Mouse (Mus musculus) cerebellum, postnatal 14 days (tissue): ENCODE measurements around the gene Clstn1.

Experiments
- DNase-seq, 2 experiments: peaks; one replicate each; pipeline ENCODE4 v3.0.0; 2021; ENCODE audit warnings: mixed read lengths in 2 of 2

The Clstn1 gene

DNA sequence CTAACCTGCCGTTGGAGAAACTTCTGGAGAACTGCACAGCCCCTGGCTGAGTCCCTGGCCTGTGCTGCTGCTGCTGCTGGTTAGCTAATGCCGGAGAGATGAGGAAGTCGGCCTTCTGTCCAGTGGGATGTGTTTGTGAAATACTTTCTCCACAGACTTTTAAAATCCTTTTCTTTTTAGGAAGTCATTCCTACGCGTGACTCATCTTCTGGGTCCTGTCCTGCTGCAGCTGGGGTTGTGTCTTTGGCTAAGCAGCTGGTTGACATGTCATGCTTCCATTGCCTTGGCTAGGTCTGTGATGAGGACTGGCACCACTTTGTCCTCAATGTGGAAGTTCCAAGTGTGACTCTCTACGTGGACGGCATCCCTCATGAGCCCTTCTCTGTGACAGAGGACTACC, 51.7 kb downstream of the Clstn1 start:
- no peak for DNase-seq

DNA sequence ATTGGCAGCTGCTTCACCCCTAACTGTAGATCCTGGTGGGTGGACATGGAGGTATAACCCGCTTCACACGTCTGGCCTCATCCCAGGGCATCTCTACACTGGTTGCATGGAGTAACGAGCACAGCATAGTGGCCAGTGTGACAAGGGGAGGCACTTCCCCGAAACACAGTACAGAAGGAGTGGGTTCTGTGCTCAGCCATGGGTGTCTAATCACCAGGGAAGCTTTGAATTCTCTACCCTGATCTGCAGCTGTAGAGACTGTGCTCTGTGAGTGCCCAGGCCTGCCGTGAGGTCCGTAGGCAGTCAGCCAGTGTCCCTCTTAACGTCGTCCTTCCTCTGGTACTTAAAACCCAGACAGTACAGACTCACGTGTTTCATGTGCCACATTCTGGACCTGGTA, 54.6 kb downstream of the Clstn1 start:
- no peak for DNase-seq

- DNase-seq: no peak
Observed at GRCm38 (mm10) chr4:149641400-149641799, 55.1 kb downstream of the Clstn1 start.

DNA sequence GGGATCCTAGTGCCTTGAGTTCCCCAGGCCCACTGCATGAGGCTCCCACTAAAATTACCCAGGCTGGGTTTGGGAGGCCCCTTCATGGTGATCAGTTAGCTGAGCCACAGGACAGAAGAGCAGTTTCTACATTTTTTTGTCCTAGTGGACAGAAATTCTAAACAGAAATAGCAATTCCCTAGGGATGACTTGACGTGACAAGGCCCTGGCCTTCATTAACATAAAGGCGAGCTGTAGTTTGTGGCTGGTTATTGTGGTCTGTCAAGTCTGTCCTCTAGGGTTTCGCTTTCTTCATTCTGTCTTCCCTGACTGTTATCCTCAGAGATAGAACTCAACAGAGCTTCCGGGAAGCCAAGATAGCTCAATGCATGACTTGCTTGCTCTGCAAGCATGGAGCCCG, 55.7 kb downstream of the Clstn1 start:
- DNase-seq: no peak

DNA sequence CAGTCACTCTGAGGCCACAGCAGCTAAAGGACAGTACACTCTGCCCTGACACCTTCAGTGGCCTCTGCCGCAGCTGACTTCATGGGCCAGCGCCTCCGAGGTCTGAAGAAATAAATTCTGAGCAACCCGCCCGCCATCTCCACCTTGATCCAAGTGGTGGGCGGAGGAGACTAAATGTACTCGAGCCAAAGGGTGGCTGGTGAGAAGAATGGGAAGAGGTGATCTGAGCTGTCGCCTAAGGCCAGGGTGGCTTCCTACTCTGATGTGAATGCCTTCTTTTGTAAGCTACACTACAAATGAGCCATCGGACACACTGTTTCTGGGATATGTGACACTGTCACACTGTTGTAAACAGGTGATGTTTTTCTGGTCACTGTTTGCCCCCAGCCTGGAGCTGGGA, 59.5 kb downstream of the Clstn1 start:
- DNase-seq: no peak

- DNase-seq: no peak
Observed at GRCm38 (mm10) chr4:149648031-149648805, 62.0 kb downstream of the Clstn1 start.

DNA sequence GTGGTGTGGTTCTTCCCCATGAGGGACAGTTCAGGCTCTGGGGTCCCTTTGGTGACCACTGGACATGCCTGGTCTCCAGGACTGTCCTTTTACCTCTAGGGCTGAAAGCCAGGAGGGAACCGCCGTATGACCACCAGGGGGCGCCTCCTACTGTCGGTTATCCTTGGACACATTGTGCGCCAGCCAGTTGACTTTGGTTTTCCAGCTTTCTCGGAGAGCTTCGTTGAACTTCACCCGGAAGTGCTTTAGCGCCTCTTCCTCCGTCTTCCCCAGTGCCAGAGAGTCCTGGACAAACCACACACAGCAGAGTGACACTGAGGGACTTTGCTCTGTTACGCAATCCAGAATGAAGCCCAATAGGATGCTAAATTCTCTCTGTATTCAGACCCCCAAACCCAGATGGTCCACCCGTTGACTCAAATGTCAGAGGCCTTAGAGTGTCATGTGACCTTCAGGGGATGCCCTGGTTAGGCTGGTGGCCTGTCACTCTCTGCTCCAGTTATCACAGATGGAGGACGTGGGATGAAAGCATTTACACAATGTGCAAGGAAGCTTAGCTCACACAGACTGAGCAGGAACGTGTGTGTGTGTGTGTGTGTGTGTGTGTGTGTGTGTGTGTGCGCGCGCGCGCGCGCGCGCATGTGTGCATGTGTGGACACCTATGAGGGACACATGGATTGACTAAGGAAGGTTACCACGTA, 64.4 kb downstream of the Clstn1 start:
- DNase-seq: peak; percentile 83 to 94

DNA sequence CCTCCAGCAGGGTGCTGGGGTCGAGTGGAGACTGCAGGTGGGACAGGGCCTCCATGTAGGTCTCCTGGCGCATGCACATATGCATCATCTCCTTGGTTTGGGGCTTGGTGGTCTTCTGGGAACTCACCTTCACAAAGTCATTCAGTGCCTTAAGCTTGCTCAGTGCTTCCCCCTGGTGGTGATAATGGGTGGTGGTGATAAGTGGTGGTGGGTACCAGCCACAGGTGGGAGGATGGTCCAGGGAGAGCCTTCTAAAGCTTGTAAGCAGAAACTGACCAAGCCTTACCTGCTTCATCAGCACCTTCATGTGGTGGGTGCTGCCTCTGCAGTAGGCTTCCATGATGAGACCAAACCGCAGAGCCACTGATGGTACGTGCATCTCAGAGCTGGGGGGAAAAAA, 68.0 kb downstream of the Clstn1 start:
- peak; percentile 51 to 80 for DNase-seq

DNA sequence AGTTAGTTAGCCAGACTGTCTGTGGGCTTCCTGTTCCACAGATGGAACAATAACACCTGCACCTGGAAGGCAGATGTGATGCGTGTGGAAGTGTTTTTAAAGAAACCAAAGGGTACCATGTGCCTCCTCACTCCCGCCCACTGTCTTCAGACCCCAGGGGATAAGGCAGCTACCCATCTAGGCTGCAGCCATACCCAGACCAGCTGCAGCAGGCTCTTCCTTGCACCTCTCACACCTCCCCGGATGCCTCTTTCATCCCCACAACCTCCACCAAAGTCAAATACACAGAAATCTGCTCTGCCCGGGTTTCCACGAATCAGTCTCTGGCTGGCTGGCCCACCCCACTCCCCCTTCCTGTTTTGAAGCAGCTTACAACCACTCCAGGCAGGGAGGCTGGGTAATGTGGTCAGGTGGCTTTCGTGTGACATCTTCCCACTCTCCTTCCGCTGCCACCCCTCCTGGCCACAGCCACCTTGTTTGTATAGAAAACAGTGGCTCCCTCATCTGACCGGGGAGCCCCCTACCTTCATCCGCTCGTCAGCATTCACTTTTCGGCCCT, 71.7 kb downstream of the Clstn1 start:
- no peak for DNase-seq

DNA sequence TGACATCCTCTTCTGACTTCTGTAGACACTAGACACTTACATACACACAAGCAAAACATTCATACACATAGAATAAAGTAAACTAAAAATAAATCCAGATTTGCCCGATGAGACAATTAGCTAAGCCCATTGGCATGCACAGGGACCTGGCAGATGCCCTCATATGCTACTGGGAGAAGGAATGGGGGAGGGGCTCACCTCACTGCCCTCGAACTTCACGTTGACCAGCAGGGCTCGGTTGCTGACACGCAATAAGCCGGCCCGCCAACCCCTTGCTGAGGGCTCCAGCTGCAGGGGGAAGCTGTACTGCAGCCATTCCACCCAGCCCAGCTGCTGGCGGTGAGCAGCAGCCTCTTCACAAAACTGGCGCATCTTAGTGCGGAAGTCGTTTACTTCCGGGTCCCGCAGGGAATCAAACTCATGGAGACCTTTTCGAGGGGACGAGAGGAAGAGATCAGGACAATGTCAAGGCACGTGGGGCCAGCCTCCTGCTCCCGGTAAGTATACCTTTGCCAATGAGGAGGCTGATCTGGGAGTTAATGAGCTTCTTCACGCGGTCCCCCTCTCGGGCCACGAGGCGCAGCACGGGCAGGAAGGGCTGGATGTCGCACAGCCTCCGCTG, 73.3 kb downstream of the Clstn1 start:
- no peak for DNase-seq

- DNase-seq: no peak
Observed at GRCm38 (mm10) chr4:149660598-149660997, 74.3 kb downstream of the Clstn1 start.

DNA sequence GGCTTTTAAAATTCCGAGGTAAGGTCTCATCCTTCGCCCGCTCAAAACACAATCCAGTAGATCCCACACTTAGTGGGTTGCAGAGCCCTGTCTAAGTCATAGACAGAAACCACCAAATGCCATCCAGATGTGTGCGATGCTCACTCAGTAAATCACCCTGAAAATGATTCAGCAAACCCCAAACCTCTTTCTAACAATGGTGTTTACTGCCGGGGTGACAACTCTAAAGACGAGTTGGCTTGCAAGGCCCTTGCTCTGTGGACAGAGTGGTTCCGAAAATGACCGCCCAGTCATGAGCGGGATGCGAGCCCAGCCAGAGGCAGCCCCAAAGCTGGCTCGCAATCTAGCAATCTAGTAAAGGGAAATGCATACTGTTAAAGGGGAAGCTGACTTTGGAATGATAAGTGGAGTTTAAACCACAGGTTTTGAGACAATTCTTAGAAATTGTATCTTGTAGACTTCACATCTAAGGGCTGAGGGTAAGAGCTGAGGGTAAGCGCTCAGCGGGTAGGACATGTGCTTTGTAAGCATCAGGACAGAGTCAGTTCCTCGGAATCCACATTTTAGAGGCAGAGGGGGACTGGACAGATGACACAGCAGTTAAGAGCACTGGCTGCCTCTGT, 75.8 kb downstream of the Clstn1 start:
- DNase-seq: no peak

- DNase-seq: no peak
Observed at GRCm38 (mm10) chr4:149663849-149664503, 77.7 kb downstream of the Clstn1 start.

GRCm38 (mm10) chr4:149665016-149665691, 78.9 kb downstream of the Clstn1 start:
- no peak for DNase-seq

- no peak for DNase-seq
Observed at GRCm38 (mm10) chr4:149665692-149666090, 79.4 kb downstream of the Clstn1 start.

GRCm38 (mm10) chr4:149671175-149671574, 84.9 kb downstream of the Clstn1 start:
- DNase-seq: no peak

GRCm38 (mm10) chr4:149672747-149673146, 86.5 kb downstream of the Clstn1 start:
- no peak for DNase-seq

DNA sequence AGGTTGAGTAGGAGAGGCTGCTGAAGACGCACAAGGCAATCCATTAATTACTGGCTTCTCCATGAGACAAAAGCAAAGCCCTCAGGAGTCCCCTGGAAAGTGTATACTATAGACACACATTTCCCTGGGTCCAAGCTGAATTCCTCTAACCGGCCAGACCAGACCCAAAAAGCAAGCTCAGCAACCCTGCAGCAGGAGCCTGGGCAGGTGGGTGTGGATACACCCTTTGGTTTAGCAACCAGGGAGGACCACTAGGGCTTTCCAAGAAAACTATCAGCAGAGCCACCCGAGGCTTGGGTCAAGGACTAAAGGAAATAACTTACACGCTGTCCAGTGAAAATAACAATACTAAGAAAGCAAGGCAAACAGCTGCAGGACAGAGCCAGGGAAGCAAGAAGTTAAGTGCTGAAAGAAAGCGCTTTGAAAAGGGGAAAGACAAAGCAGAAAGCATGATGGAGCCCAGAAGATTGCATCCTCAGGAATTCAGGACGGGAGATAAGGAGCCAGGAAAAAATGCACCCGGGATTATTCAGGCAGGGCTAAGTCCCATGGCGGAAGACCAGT, 88.6 kb downstream of the Clstn1 start:
- no peak for DNase-seq

DNA sequence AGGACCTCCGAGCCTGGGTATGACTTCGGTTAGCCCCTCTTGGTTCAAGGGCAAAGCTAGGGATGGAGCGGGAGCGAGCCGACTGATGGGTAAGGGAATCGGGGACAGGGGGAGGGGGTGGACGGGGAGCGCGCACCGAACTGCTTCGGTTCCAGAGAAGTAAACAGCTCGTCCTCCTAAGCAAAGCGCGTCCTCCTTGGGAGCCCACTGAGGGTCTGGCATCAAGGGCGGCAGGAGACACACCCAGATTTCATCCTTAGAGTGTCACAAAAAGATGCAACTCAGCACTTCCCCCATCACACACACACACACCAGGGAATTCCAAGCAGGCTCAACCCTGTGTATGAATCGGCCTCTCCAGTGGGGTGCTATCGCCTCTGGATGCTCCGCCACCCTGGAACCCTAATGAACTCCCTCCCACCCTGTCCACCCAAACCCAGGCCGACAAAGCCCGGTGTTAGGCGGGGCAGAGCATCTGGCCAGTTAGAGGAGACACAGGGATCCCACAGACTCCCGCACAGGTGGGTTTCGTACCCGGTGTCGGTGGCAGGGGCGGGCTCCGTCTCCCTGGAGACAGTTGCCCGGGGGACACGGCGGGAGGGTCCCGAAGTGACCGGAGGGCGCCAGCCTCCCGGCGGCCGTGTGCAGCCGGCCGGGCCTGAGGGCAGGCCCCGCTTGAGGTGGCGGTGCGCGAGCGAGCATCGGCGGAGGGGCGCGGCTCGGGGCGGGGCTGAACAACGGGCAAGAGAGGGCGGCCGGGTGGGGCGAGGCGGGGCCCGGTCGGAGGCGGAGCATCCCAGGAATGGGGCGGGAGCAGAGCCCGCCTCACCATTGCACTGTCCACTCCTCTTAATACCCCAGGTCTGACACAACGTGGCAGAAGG, 89.4 kb downstream of the Clstn1 start:
- DNase-seq: peak; percentile 91 to 92

DNA sequence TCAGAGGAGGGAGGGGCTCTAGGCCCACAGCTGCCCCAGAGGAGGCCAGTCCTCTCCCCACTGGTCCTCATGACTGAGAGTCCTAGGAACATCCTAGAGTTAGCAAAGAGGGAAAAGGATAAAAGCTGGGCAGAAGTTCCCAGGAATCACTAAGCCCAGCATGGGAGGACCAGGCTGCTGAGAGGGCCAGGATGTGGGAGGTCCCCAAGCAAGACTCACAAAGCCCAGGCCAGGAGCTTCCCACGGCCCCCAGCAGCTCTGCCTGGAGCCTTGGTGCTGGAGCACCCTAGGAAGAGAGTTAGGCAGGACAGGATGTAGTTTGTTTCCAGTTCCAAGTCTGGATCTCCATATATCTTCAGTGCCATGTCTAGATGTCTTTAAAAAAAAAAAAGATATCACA, 91.7 kb downstream of the Clstn1 start:
- DNase-seq: no peak
